In the genomic region with DNA sequence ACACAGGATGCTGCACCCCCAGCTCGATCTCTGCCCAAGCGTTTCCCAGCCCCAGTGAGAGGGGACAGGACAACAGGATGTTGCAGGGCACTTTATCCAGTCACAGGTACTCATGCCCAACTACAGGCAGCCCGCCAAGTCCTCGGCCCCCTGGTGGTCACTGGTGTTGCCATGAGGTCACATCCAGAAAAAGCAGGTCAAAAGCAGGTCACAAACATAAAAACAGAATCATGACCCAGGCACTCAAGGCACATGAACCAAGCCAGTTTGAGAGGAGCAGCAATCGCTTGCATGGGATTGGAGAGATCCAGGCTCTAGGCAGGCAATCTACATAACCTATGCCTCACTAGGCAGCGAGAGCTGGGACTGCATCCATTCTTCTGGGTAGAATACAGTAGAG, we compare ENCODE assay signal across 9 mouse cellular contexts. TPM values are rescaled to one million over a fixed set of nuclear protein-coding genes. Genes with fewer than 3 reads are reported as not detected.
A peak's percentile ranks its signal among the peaks of the same experiment; 100 is the strongest.
DNase-seq lines count a peak whose midpoint lies in the region; ATAC-seq and TF ChIP-seq lines count a peak whose summit lies in the region.
"Had no signal": no experiment of that assay in that cellular context is flagged by ENCODE, and none has a peak within 500 bp of the region (broad histone marks: within the 10 kb centered on the region; RNA-seq: fewer than 3 reads in every experiment).

No protein-coding gene starts in this region.

- WGBS in limb, embryonic 10.5 days = 37% methylated on average over 6 of the region's 6 CpGs
- WGBS in midbrain, embryonic 15.5 days = 45% methylated on average over 6 of the region's 6 CpGs

- no peak for ATAC-seq in cerebellum, adult (ENCODE audit: insufficient number of reproducible peaks, low FRiP score, low TSS enrichment)
- no peak for ATAC-seq in midbrain, embryonic 15.5 days (replicated peaks)

- H3K9ac ChIP-seq in ES-Bruce4 (ENCODE audit: low read depth, poor library complexity, severe bottlenecking) = no peak overlapping the region
- H3K9ac ChIP-seq in midbrain, embryonic 15.5 days = no peak overlapping the region

- DNase-seq in cerebellum, adult 11 months = peak; percentile 66
- DNase-seq in cerebellum, postnatal 14 days = peak; percentile 78 to 90
- peak; percentile 74 to 89 for DNase-seq in heart, postnatal 10 days
- DNase-seq in limb, embryonic 10.5 days (ENCODE audit: low spot score) = peak; percentile 72
- peak; percentile 45 for DNase-seq in yolk sac, embryonic 10.5 days (ENCODE audit: low spot score)

- H3K4me3 ChIP-seq in ES-Bruce4 (ENCODE audit: low read depth, low read length) = no peak overlapping the region
- no peak overlapping the region for H3K4me3 ChIP-seq in limb, embryonic 10.5 days
- H3K4me3 ChIP-seq in midbrain, embryonic 15.5 days = no peak overlapping the region

- TF ChIP-seq CTCF in ES-Bruce4 (IDR thresholded peaks at IDR 0.05; ENCODE audit: low read depth, low read length) = peak; percentile 46

- TF ChIP-seq EP300 in ES-Bruce4 (IDR thresholded peaks at IDR 0.05; ENCODE audit: insufficient read depth, low read depth, low read length) = no peak

- H3K36me3 ChIP-seq in ES-Bruce4 (ENCODE audit: control insufficient read depth, insufficient read depth, low read length, poor library complexity, severe bottlenecking) = peaks cover 21% of the 10 kb centered on the region
- H3K36me3 ChIP-seq in limb, embryonic 10.5 days = peaks cover 39% of the 10 kb centered on the region
- no peaks in the 10 kb centered on the region for H3K36me3 ChIP-seq in midbrain, embryonic 15.5 days (replicated peaks)

- intact Hi-C loops in heart, postnatal 10 days (cut with DNase I) = no loop called here

- no peaks in the 10 kb centered on the region for H3K27me3 ChIP-seq in ES-Bruce4 (ENCODE audit: control insufficient read depth, insufficient read depth, low read length, poor library complexity, severe bottlenecking)
- H3K27me3 ChIP-seq in limb, embryonic 10.5 days (ENCODE audit: low read depth, poor library complexity, severe bottlenecking) = no peaks in the 10 kb centered on the region
- H3K27me3 ChIP-seq in midbrain, embryonic 15.5 days (replicated peaks) = no peaks in the 10 kb centered on the region

- TF ChIP-seq POLR2A in ES-Bruce4 (IDR thresholded peaks at IDR 0.05; ENCODE audit: insufficient read depth, low read length) = no peak

- no peaks in the 10 kb centered on the region for H3K4me1 ChIP-seq in ES-Bruce4 (ENCODE audit: control insufficient read depth, insufficient read depth, low read length)
- H3K4me1 ChIP-seq in limb, embryonic 10.5 days = peaks cover 11% of the 10 kb centered on the region
- peaks cover 17% of the 10 kb centered on the region for H3K4me1 ChIP-seq in midbrain, embryonic 15.5 days

- no peak overlapping the region for H3K27ac ChIP-seq in ES-Bruce4 (ENCODE audit: insufficient read depth, low read length)
- H3K27ac ChIP-seq in limb, embryonic 10.5 days = no peak overlapping the region
- 0 out of 2 replicates have a peak overlapping the region, but pooled peaks have one; percentile 40 for H3K27ac ChIP-seq in midbrain, embryonic 15.5 days

- no peaks in the 10 kb centered on the region for H3K9me3 ChIP-seq in ES-Bruce4 (replicated peaks; ENCODE audit: control insufficient read depth, insufficient read depth, low read length, poor library complexity, severe bottlenecking)
- H3K9me3 ChIP-seq in limb, embryonic 10.5 days (replicated peaks) = no peaks in the 10 kb centered on the region
- no peaks in the 10 kb centered on the region for H3K9me3 ChIP-seq in midbrain, embryonic 15.5 days

- H3K4me2 ChIP-seq in midbrain, embryonic 15.5 days = no peak overlapping the region

RNA-seq across cellular contexts. Expression of a gene that starts 14.2 kb away (rescaled TPM):
- 28.4 and 39.7 TPM in 2 replicates for polyA plus RNA-seq in ES-Bruce4 (2011; ENCODE audit: insufficient read depth, insufficient read length, low read depth, missing spikeins)
- 10 to 100 TPM in 1 of 2 experiments, 1 to 10 TPM in 1; 9.9 to 19.0 TPM for total RNA-seq in heart, postnatal 10 days (2021)
- 3.2 and 3.5 TPM in 2 replicates for polyA plus RNA-seq in limb, embryonic 10.5 days (2016; fragmentation: Nextera tagmentation; extraction: Ambion mirVana)
- 1.4 and 1.5 TPM in 2 replicates for polyA plus RNA-seq in midbrain, embryonic 15.5 days (2015; fragmentation: Nextera tagmentation; extraction: Ambion mirVana)

RNA-seq across cellular contexts. Expression of a gene that starts 32.8 kb away (rescaled TPM):
- 0.93 and 1.2 TPM in 2 replicates for polyA plus RNA-seq in ES-Bruce4 (2011; ENCODE audit: insufficient read depth, insufficient read length, low read depth, missing spikeins)
- not detected for total RNA-seq in heart, postnatal 10 days (2021)
- polyA plus RNA-seq in limb, embryonic 10.5 days (2016; fragmentation: Nextera tagmentation; extraction: Ambion mirVana) = 0.34 and 0.43 TPM in 2 replicates
- polyA plus RNA-seq in midbrain, embryonic 15.5 days (2015; fragmentation: Nextera tagmentation; extraction: Ambion mirVana) = 1.0 and 1.4 TPM in 2 replicates
- total RNA-seq: gastrocnemius, postnatal 36 days had no signal

RNA-seq across cellular contexts. Expression of a gene that starts 32.9 kb away (rescaled TPM):
- polyA plus RNA-seq in ES-Bruce4 (2011; ENCODE audit: insufficient read depth, insufficient read length, low read depth, missing spikeins) = 7.2 and 9.2 TPM in 2 replicates
- total RNA-seq in heart, postnatal 10 days (2021) = 10 to 100 TPM; 19.1 to 22.9 TPM
- 30.3 and 33.0 TPM in 2 replicates for polyA plus RNA-seq in limb, embryonic 10.5 days (2016; fragmentation: Nextera tagmentation; extraction: Ambion mirVana)
- polyA plus RNA-seq in midbrain, embryonic 15.5 days (2015; fragmentation: Nextera tagmentation; extraction: Ambion mirVana) = 32.2 and 33.1 TPM in 2 replicates

RNA-seq across cellular contexts. Expression of a gene that starts 53.2 kb away (rescaled TPM):
- not detected in 2 replicates for polyA plus RNA-seq in ES-Bruce4 (2011; ENCODE audit: insufficient read depth, insufficient read length, low read depth, missing spikeins)
- 100 to 1,000 TPM; 147 to 150 TPM for total RNA-seq in heart, postnatal 10 days (2021)
- polyA plus RNA-seq in limb, embryonic 10.5 days (2016; fragmentation: Nextera tagmentation; extraction: Ambion mirVana) = 0.05 and 0.09 TPM in 2 replicates
- 0.03 TPM in 1 of 2 replicates, not detected in the other for polyA plus RNA-seq in midbrain, embryonic 15.5 days (2015; fragmentation: Nextera tagmentation; extraction: Ambion mirVana)
